In genomic region chr4:109393902-109394301, GRCm38 (mm10) we compare ENCODE assay signal across 8 mouse cellular contexts. TPM values are rescaled to one million over a fixed set of nuclear protein-coding genes. Genes with fewer than 3 reads are reported as not detected.
DNase-seq lines count a peak whose midpoint lies in the region; ATAC-seq lines count a peak whose summit lies in the region.

No protein-coding gene starts in this region.

- 0 out of 2 replicates have a peak, but pooled peaks have one; percentile 44 for ATAC-seq in limb, embryonic 11.5 days (ENCODE audit: insufficient number of reproducible peaks, low FRiP score, low TSS enrichment, low read depth)
- peak; percentile 77 for ATAC-seq in midbrain, embryonic 15.5 days (replicated peaks)

- no peak overlapping the region for H3K9ac ChIP-seq in limb, embryonic 11.5 days (ENCODE audit: low read length)
- H3K9ac ChIP-seq in midbrain, embryonic 15.5 days, result peak overlapping the region; percentile 20; the same call in 1 of the 2 replicates

- no peak overlapping the region for H3K4me3 ChIP-seq in limb, embryonic 11.5 days (ENCODE audit: low read depth, low read length)
- peak overlapping the region; percentile 20 for H3K4me3 ChIP-seq in midbrain, embryonic 15.5 days

- DNase-seq in cerebellum, postnatal 14 days, result peak; percentile 16 to 20
- DNase-seq in cerebellum, postnatal 4 days (ENCODE audit: low spot score in 2 of 2), result no peak
- DNase-seq in urinary bladder, adult 2 months (ENCODE audit: low spot score), result peak; percentile 39
- no peak for DNase-seq in urinary bladder, postnatal 10 days (ENCODE audit: low spot score)
- peak; percentile 31 for DNase-seq in limb, embryonic 11.5 days (ENCODE audit: low spot score)
- DNase-seq in left cerebral cortex, adult 9 months (ENCODE audit: low spot score in 2 of 2), result no peak
- no peak for DNase-seq in MN1 (ENCODE audit: low spot score)

- no peaks in the 10 kb centered on the region for H3K36me3 ChIP-seq in limb, embryonic 11.5 days (ENCODE audit: control insufficient read depth, insufficient read depth, low read length)
- 0 out of 2 replicates have a peak, but pooled peaks cover 5% of the 10 kb centered on the region for H3K36me3 ChIP-seq in midbrain, embryonic 15.5 days (replicated peaks)

- H3K4me1 ChIP-seq in limb, embryonic 11.5 days (ENCODE audit: control insufficient read depth, insufficient read depth, low read length), result peaks cover 4% of the 10 kb centered on the region; the same call in 1 of the 2 replicates
- peaks cover 6% of the 10 kb centered on the region; the same call in 1 of the 2 replicates for H3K4me1 ChIP-seq in midbrain, embryonic 15.5 days

- 8% methylated on average over 13 of the region's 13 CpGs for WGBS in limb, embryonic 11.5 days
- WGBS in midbrain, embryonic 15.5 days, result 16% methylated on average over 13 of the region's 13 CpGs

- no peaks in the 10 kb centered on the region for H3K27me3 ChIP-seq in limb, embryonic 11.5 days (ENCODE audit: control insufficient read depth, insufficient read depth, low read length)
- no peaks in the 10 kb centered on the region for H3K27me3 ChIP-seq in midbrain, embryonic 15.5 days (replicated peaks)

- no peaks in the 10 kb centered on the region for H3K9me3 ChIP-seq in limb, embryonic 11.5 days (ENCODE audit: control insufficient read depth, low read length)
- H3K9me3 ChIP-seq in midbrain, embryonic 15.5 days, result no peaks in the 10 kb centered on the region

- peak overlapping the region; percentile 30 for H3K4me2 ChIP-seq in limb, embryonic 11.5 days (ENCODE audit: low read depth, severe bottlenecking)
- peak overlapping the region; percentile 45 for H3K4me2 ChIP-seq in midbrain, embryonic 15.5 days

- no peak overlapping the region for H3K27ac ChIP-seq in limb, embryonic 11.5 days (replicated peaks; ENCODE audit: low read depth, low read length)
- no peak overlapping the region for H3K27ac ChIP-seq in midbrain, embryonic 15.5 days

RNA-seq across cellular contexts. Expression of gene Ttc39a, which starts 12.5 kb away (rescaled TPM):
- polyA plus RNA-seq in urinary bladder, adult 2 months (2012; rRNA removed), result 8.4 and 10.8 TPM in 2 replicates
- 6.1 and 6.3 TPM in 2 replicates for polyA plus RNA-seq in limb, embryonic 11.5 days (2014; fragmentation: Nextera tagmentation; extraction: Ambion mirVana)
- 2.0 and 2.4 TPM in 2 replicates for polyA plus RNA-seq in midbrain, embryonic 15.5 days (2015; fragmentation: Nextera tagmentation; extraction: Ambion mirVana)

Comparison
In these comparisons a context has a peak if more than half of its experiments do, and no peak if none do; other contexts are left out.
1. DNase-seq: peak in cerebellum, postnatal 14 days (2 of 2), urinary bladder, adult 2 months (single experiment) and limb, embryonic 11.5 days (single experiment); none in cerebellum, postnatal 4 days (0 of 2), urinary bladder, postnatal 10 days (single experiment), left cerebral cortex, adult 9 months (0 of 2) and MN1 (single experiment).